Mouse (Mus musculus): Measurements from ENCODE around the gene Sorl1.

Sorl1 gene

DNA sequence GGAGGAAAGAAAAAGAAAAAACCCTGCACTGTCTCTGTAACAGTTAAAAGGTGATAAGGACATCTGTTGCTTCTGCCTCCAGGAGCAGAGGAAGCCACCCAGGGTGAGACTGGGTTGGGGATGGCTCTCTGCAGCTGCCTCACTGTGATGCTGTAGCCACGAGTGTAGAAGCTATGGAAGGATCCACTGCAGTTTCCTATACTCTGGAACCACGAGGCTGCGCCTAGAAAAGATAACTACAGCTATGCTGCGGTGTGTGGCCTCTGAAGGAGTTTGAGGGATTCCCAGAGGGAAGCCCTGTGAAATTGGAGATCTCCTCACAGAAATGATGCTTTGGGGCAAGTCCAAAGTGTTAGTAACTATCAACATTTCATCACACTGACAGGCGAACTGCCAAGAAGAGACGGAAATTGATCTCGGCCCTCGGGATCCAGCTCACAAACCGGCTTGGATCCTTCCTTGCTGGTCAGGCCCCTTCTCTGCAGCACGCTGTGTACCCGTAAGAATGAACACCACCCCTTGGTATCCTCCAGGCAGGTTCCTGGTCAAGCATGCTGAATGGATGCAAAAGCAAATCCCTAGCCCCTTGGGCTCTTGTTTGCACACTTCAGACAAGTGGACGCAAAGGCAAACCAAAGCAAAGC, 71.3 kb downstream of the Sorl1 start:
- no peak for DNase-seq (ENCODE audit: low spot score)

DNA sequence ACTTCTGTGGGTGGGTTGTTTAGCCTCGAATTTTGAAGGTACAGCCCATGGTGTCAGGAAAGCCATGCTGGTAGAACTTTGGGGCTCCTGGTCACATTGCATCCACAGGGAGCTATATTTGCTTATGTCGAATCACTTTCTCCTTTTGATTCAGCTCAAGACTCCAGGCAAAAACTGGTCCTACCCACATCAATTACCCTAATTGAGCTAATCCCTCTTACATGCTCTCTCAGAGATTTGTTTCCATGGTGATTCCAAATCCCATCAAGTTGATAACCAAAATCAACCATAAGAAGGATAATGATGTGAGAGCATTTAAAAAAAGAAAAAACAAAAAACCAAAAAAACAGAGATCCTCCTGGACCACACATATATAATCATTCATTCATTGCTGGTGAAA, 75.6 kb downstream of the Sorl1 start:
- no peak for DNase-seq (ENCODE audit: low spot score)

DNA sequence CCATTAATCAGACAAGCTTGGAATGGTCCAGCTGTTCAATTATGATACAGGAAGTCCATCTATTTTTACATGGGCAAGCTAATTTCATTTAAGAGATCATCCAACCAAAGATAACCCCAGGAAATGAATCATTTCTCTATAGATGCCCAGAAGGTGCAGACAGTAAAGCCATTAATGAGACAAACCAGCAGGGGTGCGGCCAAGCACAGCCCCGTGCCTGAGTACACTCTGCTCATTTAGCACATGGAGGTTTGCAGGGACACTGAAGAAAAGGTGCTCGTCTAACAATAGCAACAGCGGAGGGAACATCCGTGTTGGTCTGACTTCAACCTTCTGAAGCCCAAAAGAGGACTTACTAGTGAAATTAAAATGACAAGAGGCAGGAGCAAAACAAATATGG, 76.3 kb downstream of the Sorl1 start:
- DNase-seq (ENCODE audit: low spot score): no peak

DNA sequence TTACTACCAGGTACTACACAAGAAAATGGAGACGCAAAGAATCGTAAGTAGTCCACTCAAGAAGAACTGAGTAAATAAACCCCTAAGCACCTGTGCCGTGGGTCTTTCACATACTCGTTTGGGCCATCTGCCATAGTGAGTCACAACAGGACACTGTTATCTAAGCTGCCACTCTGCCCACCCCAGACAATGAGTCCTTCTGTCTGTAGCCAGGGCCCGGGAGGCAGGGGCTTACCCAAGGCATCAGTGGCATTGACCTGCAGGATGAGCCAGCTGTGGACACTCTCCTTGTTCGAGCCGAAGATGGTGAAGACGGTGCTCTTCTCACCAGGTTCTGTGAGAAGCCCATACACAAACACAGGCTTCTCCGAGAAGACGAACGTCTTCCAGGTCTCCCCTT, 77.8 kb downstream of the Sorl1 start:
- DNase-seq (ENCODE audit: low spot score): no peak

DNA sequence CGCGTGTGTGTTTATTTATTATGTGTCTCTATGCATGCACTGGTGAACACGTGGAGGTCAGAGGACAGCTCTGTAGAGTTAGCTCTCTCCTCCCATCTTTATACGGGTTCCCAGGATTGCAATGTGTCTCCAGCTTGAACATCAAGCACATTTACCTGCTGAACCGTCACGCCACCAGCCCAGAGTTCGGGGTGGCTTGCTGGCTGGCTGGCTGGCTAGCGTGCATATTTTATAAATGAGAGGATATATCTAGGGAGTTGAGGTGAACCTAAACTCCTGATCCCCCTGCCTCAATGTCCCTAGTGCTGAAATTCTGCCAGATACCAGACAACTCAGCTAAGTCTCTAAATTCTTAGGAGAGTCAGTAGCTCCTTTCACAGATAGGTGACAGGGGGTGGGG, 79.4 kb downstream of the Sorl1 start:
- DNase-seq (ENCODE audit: low spot score): no peak

DNA sequence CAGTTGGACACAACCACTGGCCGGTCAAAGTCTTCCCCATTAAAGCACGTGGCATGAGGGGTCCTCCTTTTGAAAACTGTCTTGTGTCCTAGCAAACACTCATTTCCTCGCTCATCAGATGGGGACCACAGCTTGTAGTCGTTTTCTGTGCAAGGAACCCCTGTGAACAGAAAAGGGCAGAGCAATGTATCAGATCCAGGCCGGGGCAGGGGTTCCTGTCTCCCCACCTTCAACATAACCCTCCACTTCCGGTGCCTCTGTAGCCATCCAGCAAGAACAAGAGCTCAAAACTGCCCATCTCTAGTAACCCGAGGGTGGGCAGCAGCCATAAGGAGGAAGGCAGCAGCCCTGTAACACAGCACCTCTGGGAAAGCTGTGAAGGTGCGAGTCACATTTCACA, 80.2 kb downstream of the Sorl1 start:
- no peak for DNase-seq (ENCODE audit: low spot score)

DNA sequence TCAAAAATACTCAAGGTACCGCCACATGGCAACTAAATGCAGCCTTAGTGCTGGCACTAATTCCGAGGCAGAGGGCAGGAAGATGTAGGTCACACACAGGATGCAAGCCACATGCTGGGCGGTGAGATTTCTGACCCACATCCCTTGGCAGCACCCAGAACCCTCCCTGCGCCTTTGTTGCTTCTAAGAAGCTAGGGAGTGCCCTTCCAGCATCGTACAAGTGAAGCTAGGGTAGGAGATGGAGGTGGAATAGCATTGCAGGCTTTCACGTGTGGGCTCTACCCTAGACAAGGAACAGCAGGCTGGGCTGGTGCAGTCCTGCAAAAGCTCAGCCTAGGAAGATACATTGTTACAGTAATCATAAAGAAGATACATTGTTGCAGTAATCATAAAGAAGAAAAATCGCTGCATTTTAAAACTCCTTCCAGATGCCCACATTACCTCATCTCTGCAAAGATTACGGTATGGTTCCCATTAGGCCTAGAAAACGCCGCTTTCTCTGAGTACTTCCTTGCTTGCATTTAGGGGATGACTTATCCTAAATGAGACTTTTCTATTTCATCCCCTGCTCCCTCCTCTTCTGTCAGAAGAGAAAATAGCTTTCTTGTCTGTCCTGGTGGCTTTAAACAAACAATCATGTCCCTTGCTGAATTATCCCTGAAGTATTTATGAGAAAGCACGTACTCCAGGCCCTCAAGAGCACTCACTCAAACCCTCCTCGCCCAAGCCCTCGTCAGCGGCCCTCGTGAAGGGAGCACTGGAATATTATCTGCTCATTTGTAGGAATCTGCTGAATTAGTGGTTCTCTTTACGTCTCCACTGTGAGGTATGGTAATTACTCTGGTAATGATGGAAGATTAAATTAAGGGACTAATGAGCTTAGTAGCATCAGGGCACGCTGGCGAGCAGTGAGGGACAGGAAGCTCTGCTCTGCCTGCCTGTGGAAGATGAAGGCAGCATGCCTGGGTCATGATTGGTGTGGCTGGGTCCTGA, 84.8 kb downstream of the Sorl1 start:
- no peak for DNase-seq (ENCODE audit: low spot score)

DNA sequence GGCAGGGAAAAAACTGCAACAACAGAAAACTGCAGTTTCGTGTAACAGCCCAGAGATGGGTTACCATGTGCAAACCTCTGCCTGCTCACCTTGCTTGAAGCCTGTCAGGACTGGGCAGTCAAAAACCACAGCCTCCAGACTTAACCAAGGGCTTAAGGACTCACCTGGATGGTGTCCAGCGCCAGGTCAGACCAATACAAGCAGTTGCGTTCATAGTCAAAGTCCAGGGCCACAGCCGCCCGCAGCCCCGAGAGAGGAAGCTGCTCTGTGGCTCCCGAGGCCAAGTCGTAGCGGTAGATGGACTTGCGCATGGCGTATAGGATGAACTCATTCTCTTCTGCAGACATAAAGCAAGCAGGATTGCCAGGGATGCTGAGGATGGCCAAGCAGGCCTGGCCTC, 87.2 kb downstream of the Sorl1 start:
- DNase-seq (ENCODE audit: low spot score): no peak

DNA sequence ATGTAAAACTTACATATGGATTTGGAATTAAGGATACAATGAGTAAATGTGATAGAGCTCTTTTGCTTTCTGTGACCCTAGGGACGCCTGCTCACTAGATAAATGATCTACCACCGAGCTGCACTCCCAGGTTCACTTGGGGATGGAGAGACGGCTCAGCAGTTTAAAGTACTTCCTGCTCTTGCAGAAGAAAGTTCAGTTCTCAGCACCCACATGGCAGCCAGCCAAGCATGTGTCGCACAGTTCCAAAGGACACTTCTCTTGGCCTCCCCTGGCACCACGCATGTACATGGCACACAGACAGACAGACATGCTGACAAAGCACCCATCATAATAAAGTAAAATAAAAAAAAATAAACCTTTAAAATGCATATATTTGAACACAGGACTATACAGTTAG, 88.1 kb downstream of the Sorl1 start:
- DNase-seq (ENCODE audit: low spot score): no peak

DNA sequence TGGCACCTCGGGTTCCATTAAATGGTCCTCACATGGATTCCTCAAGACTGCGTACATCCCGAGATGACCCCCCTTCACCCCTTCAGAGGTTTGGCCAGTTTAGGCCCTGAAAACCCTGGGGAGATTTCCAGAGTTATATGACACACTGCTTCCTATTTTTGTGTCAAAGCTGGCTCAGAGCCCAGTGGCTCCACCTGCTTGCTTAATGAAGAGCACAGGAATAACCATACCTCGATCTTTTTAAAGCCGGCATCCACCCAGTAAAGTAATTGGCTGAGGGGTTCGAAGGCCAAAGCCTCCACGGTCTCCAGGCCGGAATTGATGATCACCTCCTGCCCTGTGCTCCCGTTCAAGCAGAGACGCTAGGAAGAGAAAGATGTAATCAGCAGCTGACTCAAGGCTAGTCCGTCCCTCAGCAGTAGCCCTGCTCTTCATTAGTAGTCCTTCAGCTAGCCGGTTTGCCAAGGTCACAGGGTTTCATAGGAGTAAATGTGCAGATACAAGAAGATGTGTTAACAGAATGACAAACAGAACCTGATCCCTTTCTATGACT, 88.8 kb downstream of the Sorl1 start:
- DNase-seq (ENCODE audit: low spot score): no peak

DNA sequence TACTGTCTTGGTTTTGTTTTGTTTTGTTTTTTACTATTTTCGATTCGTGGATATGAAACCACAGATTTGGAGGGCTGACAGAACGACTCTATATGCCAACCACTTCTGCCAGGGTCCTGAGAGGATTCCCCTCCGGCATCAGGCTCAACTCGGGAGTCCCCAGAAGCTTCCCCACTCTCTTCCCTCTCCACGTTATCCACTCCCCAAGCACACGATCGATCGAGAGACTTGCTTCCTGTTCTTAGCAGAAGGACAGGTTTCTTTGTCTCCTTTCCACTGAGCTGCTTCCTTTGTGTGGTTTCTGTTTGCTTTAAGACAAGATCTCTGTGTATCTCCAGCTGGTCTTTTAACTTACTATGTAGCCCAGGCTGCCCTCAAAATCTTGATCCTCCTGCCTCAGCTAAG, 90.0 kb downstream of the Sorl1 start:
- DNase-seq (ENCODE audit: low spot score): no peak

DNA sequence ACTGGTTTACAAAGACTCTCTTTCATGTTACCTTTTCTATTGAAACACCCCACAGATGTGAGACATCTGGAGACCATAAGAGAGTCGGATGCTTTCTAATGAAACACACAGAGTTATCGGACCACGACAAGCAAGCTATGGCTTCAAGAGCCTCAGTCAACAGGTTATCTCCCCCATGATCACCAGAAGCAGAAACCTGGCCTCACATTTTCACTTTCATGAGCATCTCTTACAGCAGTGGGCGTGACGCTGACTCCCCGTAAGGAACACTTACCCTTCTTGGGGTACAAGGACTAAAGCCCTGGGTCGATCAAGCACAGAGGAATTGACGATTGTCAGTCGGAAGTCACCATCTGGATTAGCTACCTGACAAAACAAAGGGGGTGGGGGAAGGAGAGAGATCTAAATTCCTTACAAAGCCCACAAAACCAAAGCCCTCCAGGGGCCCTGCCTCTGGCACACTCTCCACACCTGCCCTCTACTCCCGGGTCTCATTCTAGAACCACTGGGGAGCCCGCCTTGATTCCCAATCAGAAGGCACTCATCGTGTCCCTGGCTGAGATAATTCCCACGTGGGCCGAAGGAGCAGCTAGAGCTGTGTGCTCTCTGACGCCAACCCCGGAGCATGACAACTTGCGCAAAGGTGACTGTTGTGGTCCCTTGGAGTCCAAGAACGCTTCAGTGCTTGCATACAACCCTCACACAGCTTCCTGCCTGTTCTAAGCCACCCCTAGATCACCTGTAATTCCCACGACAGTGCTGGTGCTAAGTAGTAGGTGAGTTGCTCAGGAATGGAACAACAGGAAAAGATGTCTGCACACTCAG, 90.6 kb downstream of the Sorl1 start:
- no peak for DNase-seq (ENCODE audit: low spot score)

DNA sequence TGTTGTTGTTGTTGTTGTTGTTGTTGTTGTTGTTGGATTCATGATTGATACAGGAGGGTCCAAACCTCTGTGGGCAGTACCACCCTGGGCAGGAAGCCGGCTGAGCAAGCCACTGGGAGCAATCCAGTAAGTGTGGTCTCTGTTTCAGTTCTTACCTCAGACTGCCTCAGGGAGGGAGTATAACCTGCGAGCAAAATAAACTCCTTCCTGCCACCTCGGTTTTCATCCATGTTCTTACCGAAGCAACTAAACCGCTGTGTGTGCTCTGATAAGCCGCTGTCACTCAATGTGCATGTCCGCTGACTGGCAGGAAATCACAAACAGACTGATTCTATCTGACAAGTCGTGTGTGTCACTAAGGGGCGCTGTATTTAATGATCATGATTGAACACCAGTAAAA, 91.7 kb downstream of the Sorl1 start:
- DNase-seq (ENCODE audit: low spot score): no peak

DNA sequence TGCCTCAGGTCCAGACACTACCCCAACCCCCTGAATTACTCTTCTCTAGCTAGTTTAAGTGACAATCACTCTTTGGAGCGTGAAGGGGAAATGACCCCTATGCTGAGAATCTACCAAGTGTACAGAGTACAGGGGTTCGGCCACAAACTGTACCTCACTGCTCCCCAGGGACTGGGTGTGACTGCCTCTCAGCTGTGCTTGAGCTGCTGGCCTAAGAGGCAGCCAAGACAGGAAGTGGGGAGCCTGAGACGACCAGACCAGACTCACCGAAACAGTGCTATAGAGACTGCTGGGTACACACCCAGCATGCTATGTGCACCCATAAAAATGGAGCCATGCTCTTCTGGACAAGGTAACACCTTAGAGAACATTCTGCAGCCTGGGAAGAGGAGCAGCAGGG, 95.3 kb downstream of the Sorl1 start:
- no peak for DNase-seq (ENCODE audit: low spot score)

DNA sequence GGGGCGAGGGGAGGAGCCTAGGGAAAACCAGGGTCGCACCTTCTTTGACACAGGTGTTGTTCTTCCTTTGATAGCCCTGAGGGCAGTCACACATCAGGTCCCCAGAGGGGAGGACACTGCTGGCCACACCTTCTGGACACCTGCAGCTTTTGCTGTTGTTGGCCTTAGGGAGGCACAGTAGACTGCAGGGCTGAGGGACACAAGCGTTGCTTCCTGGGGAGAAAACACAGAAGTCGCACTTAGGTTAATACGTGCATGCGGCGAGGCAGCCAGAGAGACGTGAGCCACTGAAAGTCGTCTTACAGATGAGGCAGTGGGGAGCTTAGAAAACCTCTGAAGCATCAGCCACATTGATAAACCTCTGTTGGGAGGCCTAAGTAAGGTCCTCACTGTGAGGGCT, 99.8 kb downstream of the Sorl1 start:
- no peak for DNase-seq (ENCODE audit: low spot score)

DNA sequence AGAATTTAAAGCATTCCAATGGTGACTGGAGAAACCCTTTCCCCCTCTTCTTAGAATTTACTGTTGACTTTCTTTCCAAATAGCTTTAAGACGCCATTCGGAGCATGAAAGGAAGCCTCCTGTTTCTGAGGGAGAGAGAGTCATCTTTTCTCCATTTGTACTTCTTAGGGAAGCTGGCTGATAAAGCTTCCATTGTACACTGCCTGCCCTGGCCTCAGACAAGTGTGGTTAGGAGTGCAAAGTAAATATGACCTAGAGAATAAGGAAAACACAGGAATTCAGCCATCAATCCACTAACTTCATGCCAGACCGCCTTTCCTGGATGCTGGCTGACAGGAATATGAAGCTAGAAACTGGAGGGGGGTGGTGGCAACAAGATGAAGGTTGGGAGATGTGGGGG, 100.7 kb downstream of the Sorl1 start:
- no peak for DNase-seq (ENCODE audit: low spot score)

DNA sequence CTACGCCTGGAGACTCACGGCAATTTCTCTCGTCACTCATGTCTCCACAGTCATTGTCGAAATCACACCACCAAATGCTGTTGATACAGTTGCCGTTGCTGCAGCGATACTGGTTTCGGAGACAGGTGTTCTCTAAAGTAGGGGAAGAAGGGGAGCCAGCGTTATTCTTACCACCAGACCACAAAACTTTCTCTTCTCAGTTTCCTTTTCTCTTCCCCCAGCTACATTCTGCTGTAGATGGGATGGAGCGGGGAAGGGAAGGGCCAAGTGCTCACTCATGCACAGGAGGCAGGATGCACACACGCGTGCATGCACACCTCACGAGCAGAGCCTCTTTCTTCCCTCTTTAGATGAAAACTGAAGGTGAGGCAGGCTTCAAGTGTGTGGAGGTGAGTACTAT, 101.8 kb downstream of the Sorl1 start:
- DNase-seq (ENCODE audit: low spot score): no peak

DNA sequence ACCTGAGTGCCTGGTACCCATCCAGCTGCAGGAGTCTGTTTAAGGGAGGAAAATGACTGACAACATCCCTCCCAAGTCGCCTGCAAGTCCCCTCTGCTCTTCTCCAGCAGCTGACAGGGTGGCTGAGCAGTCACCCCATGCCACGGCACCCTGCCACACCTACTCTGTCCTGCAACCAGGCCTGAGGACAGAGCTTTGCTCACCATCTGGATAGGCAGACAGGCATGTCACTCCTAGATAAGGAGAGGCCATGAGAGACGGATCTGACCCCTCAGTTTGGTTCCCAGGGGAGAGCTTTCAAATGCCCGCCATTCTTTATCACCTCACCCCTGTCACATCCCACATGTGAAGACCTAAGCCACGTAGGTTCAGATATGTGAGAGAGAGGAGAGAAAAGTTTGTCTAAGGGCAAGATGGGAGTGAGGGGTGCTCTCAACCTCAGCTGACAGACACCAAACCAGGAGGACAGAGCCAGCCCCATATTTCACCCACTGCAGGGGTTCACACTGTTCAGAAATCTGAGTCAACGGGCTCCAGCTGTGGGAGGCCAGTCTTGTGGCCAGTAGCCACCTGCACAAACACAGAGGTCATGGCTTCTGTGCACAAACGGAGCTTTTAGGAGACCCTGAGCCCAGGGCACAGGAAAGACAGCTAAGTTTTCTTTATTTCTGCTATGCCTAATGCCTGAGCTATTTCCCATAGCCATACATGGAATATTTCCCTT, 104.6 kb downstream of the Sorl1 start:
- no peak for DNase-seq (ENCODE audit: low spot score)

DNA sequence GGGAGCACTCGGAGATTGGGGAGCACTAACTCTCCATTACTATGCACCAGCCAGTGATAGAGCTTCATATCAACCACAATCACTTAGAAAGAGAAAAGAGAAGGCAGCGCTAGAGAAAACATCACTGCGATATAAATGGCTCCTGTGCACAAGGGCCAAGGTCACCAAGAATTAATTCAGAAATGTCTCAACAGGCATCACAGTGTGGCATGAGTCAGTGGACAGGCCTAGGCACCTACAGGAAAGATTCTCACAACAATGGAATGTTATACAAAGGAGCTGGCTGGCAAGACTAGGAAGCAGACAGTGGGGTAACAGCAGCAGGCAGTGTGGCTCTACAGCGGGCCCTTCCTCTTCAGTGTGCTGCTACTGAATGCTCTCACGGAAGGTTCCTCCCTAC, 115.6 kb downstream of the Sorl1 start:
- no peak for DNase-seq (ENCODE audit: low spot score)

DNA sequence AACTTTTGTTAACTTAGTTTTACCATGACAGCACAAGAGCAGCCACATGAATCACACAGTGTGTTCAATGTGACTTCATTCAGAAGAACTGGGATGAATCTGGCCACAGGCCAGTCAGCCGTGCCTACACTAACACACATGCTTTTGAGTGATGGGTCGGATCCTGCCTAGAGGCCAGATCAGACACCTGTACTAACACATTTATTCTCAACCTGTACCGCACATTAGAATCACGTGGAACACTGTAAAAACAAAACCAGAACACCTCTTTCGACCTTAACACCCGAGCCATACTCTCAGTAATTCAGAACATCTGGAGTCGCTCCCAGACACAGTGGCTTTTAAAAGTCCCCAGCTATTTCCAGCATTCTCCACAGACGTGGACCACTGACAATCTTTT, 119.0 kb downstream of the Sorl1 start:
- DNase-seq (ENCODE audit: low spot score): no peak

DNA sequence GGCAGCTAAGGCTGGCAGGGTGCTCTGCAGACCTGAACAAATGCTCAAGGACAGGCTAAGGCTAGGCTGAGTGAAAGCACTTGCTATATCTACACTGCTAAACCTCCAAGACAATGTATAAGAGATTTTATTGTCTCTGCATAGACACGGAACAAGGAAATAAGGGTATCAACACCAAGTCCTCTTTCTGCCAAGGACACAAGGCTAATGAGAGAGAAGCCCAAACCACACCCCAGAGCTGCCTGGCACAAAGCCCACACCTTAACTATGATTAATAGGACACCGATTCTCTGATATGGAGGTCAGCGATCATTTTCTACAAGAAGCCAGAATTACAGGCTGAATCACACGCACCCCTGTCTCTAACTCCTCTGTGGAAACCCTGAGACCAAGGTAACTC, 120.0 kb downstream of the Sorl1 start:
- DNase-seq (ENCODE audit: low spot score): no peak
